Comparison of ENCODE assay signal across 9 mouse cellular contexts in genomic region chr19:55063272-55063671, GRCm38 (mm10).
DNase-seq lines count a peak whose midpoint lies in the region; ATAC-seq lines count a peak whose summit lies in the region.
"Had no signal": no experiment of that assay in that cellular context is flagged by ENCODE, and none has a peak within 500 bp of the region (broad histone marks: within the 10 kb centered on the region; RNA-seq: fewer than 3 reads in every experiment).

No protein-coding gene starts in this region.

- 0 out of 2 replicates have a peak, but pooled peaks cover 6% of the 10 kb centered on the region for H3K36me3 ChIP-seq in intestine, embryonic 15.5 days
- H3K36me3 ChIP-seq in splenic B cell, adult 2 months (ENCODE audit: control insufficient read depth, insufficient read depth, low read length, poor library complexity, severe bottlenecking), result no peaks in the 10 kb centered on the region

- peak; percentile 32 for ATAC-seq in intestine, embryonic 15.5 days

- 19% methylated on average over 6 of the region's 6 CpGs for WGBS in intestine, embryonic 15.5 days

- H3K9ac ChIP-seq in intestine, embryonic 15.5 days, result no peak overlapping the region

- no peak overlapping the region for H3K27ac ChIP-seq in intestine, embryonic 15.5 days

- H3K4me3 ChIP-seq in intestine, embryonic 15.5 days (replicated peaks), result no peak overlapping the region

- intact Hi-C loops in left cerebral cortex, postnatal 25 days (cut with DNase I), result loop anchor here (5.0 kb wide), 1 partner anchor 1116 kb away; no protein-coding TSS in a partner anchor

- peak overlapping the region; percentile 28; the same call in 1 of the 2 replicates for H3K4me2 ChIP-seq in intestine, embryonic 15.5 days (replicated peaks)

- H3K4me1 ChIP-seq in intestine, embryonic 15.5 days (replicated peaks), result peaks cover 14% of the 10 kb centered on the region; the same call in 1 of the 2 replicates

- peak; percentile 46 for DNase-seq in kidney, postnatal 14 days
- DNase-seq in kidney, adult 18-20 months, result no peak
- peak; percentile 72 for DNase-seq in ZHBTc4 (ENCODE audit: low read depth, low spot score)
- DNase-seq in splenic B cell, adult 2 months (ENCODE audit: low read depth, low spot score), result peak; percentile 25
- no peak for DNase-seq in right cerebral cortex, postnatal 4 days
- DNase-seq in left cerebral cortex, postnatal 25 days (ENCODE audit: low spot score in 2 of 2), result no peak
- DNase-seq in layer of hippocampus, adult 9-11 months, result no peak
- DNase-seq: right cerebral cortex, postnatal 14 days had no signal

- no peaks in the 10 kb centered on the region for H3K27me3 ChIP-seq in intestine, embryonic 15.5 days (replicated peaks)
- no peaks in the 10 kb centered on the region for H3K27me3 ChIP-seq in splenic B cell, adult 2 months (ENCODE audit: control insufficient read depth, insufficient read depth, low read length, poor library complexity, severe bottlenecking)

- H3K9me3 ChIP-seq in intestine, embryonic 15.5 days, result no peaks in the 10 kb centered on the region

Comparison
In these comparisons a context has a peak if more than half of its experiments do, and no peak if none do; other contexts are left out.
1. DNase-seq: peak in kidney, postnatal 14 days (single experiment), ZHBTc4 (single experiment) and splenic B cell, adult 2 months (single experiment); none in kidney, adult 18-20 months (single experiment), right cerebral cortex, postnatal 4 days (single experiment), left cerebral cortex, postnatal 25 days (0 of 2) and layer of hippocampus, adult 9-11 months (single experiment).